Mouse (Mus musculus) liver, embryonic 16.5 days (tissue): ENCODE results near the gene Tiam2. TPM values are rescaled to one million over a fixed set of nuclear protein-coding genes. Genes with fewer than 3 reads are reported as not detected.
A peak's percentile ranks its signal among the peaks of the same experiment; 100 is the strongest.

Experiments used
- ATAC-seq: fragments of 200-750 bp; cut with Nextera tagmentation; 2 replicates; pipeline ENCODE4 v1.8.0; 2017; ENCODE audit warnings: low read depth, mild to moderate bottlenecking, moderate number of reproducible peaks, moderate library complexity
- H3K27ac ChIP-seq: fragments of 300-500 bp; sonication (generic); 2 replicates; pipeline ENCODE4 v1.5.1; 2014; ENCODE audit warnings: mild to moderate bottlenecking, low read length
- H3K27me3 ChIP-seq: fragments of 300-500 bp; sonication (generic); 2 replicates; pipeline ENCODE4 v1.6.1; 2014; ENCODE audit warnings: low read depth, low read length, mixed read lengths; ENCODE audit not compliant: control insufficient read depth, insufficient read depth
- H3K36me3 ChIP-seq: fragments of 300-500 bp; sonication (generic); 2 replicates; pipeline ENCODE4 v1.6.1; 2014; ENCODE audit warnings: mild to moderate bottlenecking; ENCODE audit not compliant: control insufficient read depth, insufficient read depth
- H3K4me1 ChIP-seq: fragments of 300-500 bp; sonication (generic); 2 replicates; pipeline ENCODE4 v1.6.1; 2014; ENCODE audit warnings: low read depth, low read length, mixed read lengths; ENCODE audit not compliant: control insufficient read depth
- H3K4me2 ChIP-seq: fragments of 300-500 bp; sonication (generic); 2 replicates; pipeline ENCODE4 v1.6.1; 2014; ENCODE audit warnings: low read depth, low read length, mixed read lengths
- H3K4me3 ChIP-seq: fragments of 300-500 bp; sonication (generic); 2 replicates; pipeline ENCODE4 v1.5.1; 2014; ENCODE audit warnings: low read depth, mild to moderate bottlenecking, low read length
- H3K9ac ChIP-seq: fragments of 300-500 bp; sonication (generic); 2 replicates; pipeline ENCODE4 v1.6.1; 2014; ENCODE audit warnings: low read depth, low read length
- H3K9me3 ChIP-seq: fragments of 300-500 bp; sonication (generic); replicated peaks from 2 replicates; pipeline ENCODE4 v1.6.1; 2016; ENCODE audit warnings: low read length; ENCODE audit not compliant: control insufficient read depth
- WGBS: fragments of 180-500 bp; shearing (Covaris S2); extraction: QIAGEN DNeasy Blood & Tissue Kit; methylation state at CpG from one replicate; pipeline ENCODE4 v1.1.7; 2014; ENCODE audit not compliant: insufficient replicate concordance; 5-methylcytosine and 5-hydroxymethylcytosine counted together
- polyA plus RNA-seq: library from polyadenylated mRNA; unstranded; fragments of >200 nt; fragmentation: Nextera tagmentation; extraction: Ambion mirVana; gene quantifications from 2 replicates; pipeline ENCODE4 v1.2.1, GENCODE M21; 2015

Tiam2 gene
- polyA plus RNA-seq, 1 experiment from 2014 or later, result 0.86 TPM

- H3K4me3 ChIP-seq, result no peak overlapping the region
- H3K4me2 ChIP-seq, result no peak overlapping the region
- H3K9me3 ChIP-seq, result no peaks in the 10 kb centered on the region
- H3K27me3 ChIP-seq, result no peaks in the 10 kb centered on the region
- no peak overlapping the region for H3K9ac ChIP-seq
- H3K4me1 ChIP-seq, result peaks cover 3% of the 10 kb centered on the region
- H3K27ac ChIP-seq, result 0 out of 2 replicates have a peak overlapping the region, but pooled peaks have one; percentile 41
- 41% methylated on average over 6 of the region's 6 CpGs for WGBS
- ATAC-seq, result peak; percentile 80
- H3K36me3 ChIP-seq, result no peaks in the 10 kb centered on the region
Observed at GRCm38 (mm10) chr17:3527841-3528471, 201.6 kb downstream of the Tiam2 start.

DNA sequence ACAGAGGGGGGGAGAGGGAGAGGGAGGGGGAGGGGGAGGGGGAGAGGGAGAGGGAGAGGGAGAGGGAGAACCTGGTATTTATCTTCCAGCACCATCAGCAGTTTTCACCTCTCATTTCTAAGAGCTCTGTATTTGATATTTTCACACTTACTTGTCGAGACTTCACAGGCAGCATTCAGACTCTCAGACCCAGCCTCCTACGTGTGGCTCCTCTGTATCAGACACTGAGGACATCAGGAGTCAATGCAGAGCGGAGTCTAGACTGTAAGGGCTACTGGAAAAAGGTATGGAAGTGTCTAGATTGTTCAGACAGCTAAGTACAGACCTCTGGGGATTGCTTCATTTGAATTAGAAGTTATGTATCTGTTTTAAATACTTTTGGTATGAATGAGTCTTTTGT, 203.2 kb downstream of the Tiam2 start:
- H3K4me2 ChIP-seq, result no peak overlapping the region
- H3K9me3 ChIP-seq, result no peaks in the 10 kb centered on the region
- no peak overlapping the region for H3K4me3 ChIP-seq
- 31% methylated on average over 3 of the region's 3 CpGs for WGBS
- no peak overlapping the region for H3K9ac ChIP-seq
- no peaks in the 10 kb centered on the region for H3K36me3 ChIP-seq
- ATAC-seq, result peak; percentile 47; the same call in 1 of the 2 replicates
- no peak overlapping the region for H3K27ac ChIP-seq
- H3K27me3 ChIP-seq, result no peaks in the 10 kb centered on the region
- peaks cover 3% of the 10 kb centered on the region for H3K4me1 ChIP-seq

DNA sequence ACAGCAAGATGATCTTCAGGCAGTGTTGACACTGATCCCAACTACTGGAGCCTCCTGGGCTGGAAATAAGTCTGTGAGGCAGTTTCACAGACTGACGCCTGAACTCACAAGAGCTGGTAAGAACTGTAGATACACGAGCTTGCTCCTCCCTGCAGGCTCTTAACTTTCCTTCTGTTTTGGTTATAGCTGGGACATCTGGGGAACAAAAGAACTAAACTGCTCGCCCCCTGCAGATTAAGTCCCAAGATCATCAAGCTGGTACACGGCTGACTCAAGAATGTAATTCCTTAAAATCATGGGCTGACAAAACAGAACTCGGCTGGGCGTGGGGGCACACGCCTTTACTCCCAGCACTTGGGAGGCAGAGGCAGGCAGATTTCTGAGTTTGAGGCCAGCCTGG, 204.2 kb downstream of the Tiam2 start:
- Histone ChIP-seq H3K9me3 (no peaks in the 10 kb centered on the region), H3K4me1 (peaks cover 3% of the 10 kb centered on the region), H3K36me3 (0 out of 2 replicates have a peak, but pooled peaks cover 3% of the 10 kb centered on the region), H3K4me2 (no peak overlapping the region), H3K9ac (no peak overlapping the region), H3K27me3 (no peaks in the 10 kb centered on the region), H3K4me3 (no peak overlapping the region), H3K27ac (no peak overlapping the region)
- WGBS, result 68% methylated on average over 7 of the region's 7 CpGs
- no peak for ATAC-seq

GRCm38 (mm10) chr17:3531641-3532040, 205.3 kb downstream of the Tiam2 start:
- H3K4me1 ChIP-seq, result peaks cover 3% of the 10 kb centered on the region

DNA sequence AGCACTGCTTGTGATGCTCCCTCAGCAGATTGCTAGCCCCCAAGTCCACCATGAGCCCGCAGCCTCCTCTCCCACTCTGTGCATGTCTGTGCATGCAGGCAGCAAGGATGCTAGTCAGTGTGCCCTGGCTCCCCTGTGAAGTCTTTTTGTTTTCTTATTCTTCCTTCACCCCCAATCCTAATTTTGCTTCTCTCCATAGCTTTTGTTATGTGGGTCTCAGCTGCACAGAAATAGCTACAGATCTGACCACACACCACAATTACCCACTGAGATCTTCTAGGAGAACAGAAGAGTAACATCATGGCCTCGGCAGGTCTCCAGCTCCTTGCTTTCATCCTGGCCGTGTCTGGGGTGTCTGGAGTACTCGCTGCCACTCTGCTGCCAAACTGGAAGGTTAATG, 205.9 kb downstream of the Tiam2 start, which contains the start of gene Cldn20:
Gene Cldn20 (plus strand): TSS at position 301 of the 400 bp plus-strand sequence.
- WGBS, result 80% methylated on average over 4 of the region's 4 CpGs
- Histone ChIP-seq H3K36me3 (0 out of 2 replicates have a peak, but pooled peaks cover 4% of the 10 kb centered on the region), H3K4me3 (no peak within 1 kb of the TSS), H3K27ac (no peak within 1 kb of the TSS), H3K4me2 (no peak within 1 kb of the TSS), H3K27me3 (no peaks in the 10 kb centered on the region), H3K4me1 (peaks cover 3% of the 10 kb centered on the region), H3K9ac (no peak within 1 kb of the TSS), H3K9me3 (no peaks in the 10 kb centered on the region)
- no peak for ATAC-seq

More at GRCm38 (mm10) chr17:3531641-3532040, 205.3 kb downstream of the Tiam2 start:
- 51% methylated on average over 1 of the region's 1 CpGs for WGBS
- H3K27ac ChIP-seq, result no peak overlapping the region
- H3K36me3 ChIP-seq, result 0 out of 2 replicates have a peak, but pooled peaks cover 4% of the 10 kb centered on the region
- no peak overlapping the region for H3K9ac ChIP-seq
- no peak overlapping the region for H3K4me3 ChIP-seq
- no peaks in the 10 kb centered on the region for H3K27me3 ChIP-seq
- no peak for ATAC-seq
- no peaks in the 10 kb centered on the region for H3K9me3 ChIP-seq
- no peak overlapping the region for H3K4me2 ChIP-seq

- WGBS, result 42% methylated on average over 1 of the region's 1 CpGs
- Histone ChIP-seq H3K9me3 (no peaks in the 10 kb centered on the region), H3K9ac (no peak overlapping the region), H3K4me2 (no peak overlapping the region), H3K27me3 (no peaks in the 10 kb centered on the region), H3K36me3 (0 out of 2 replicates have a peak, but pooled peaks cover 4% of the 10 kb centered on the region), H3K4me1 (no peaks in the 10 kb centered on the region; the same call in 1 of the 2 replicates), H3K4me3 (no peak overlapping the region), H3K27ac (no peak overlapping the region)
- ATAC-seq, result no peak
Observed at GRCm38 (mm10) chr17:3533425-3533824, 207.1 kb downstream of the Tiam2 start.

GRCm38 (mm10) chr17:3540304-3540703, 213.9 kb downstream of the Tiam2 start:
- H3K4me2 ChIP-seq, result no peak overlapping the region
- H3K27me3 ChIP-seq, result no peaks in the 10 kb centered on the region
- no peaks in the 10 kb centered on the region for H3K9me3 ChIP-seq
- H3K36me3 ChIP-seq, result peaks cover 7% of the 10 kb centered on the region; the same call in 1 of the 2 replicates
- no peaks in the 10 kb centered on the region for H3K4me1 ChIP-seq
- 58% methylated on average over 2 of the region's 2 CpGs for WGBS
- ATAC-seq, result no peak
- H3K9ac ChIP-seq, result no peak overlapping the region
- H3K27ac ChIP-seq, result no peak overlapping the region
- H3K4me3 ChIP-seq, result no peak overlapping the region

GRCm38 (mm10) chr17:3541033-3541432, 214.7 kb downstream of the Tiam2 start:
- Histone ChIP-seq H3K36me3 (peaks cover 3% of the 10 kb centered on the region; the same call in 1 of the 2 replicates), H3K4me3 (no peak overlapping the region), H3K9ac (no peak overlapping the region), H3K27ac (no peak overlapping the region), H3K4me2 (no peak overlapping the region), H3K4me1 (no peaks in the 10 kb centered on the region), H3K9me3 (no peaks in the 10 kb centered on the region), H3K27me3 (no peaks in the 10 kb centered on the region)
- no peak for ATAC-seq
- 75% methylated on average over 5 of the region's 5 CpGs for WGBS

DNA sequence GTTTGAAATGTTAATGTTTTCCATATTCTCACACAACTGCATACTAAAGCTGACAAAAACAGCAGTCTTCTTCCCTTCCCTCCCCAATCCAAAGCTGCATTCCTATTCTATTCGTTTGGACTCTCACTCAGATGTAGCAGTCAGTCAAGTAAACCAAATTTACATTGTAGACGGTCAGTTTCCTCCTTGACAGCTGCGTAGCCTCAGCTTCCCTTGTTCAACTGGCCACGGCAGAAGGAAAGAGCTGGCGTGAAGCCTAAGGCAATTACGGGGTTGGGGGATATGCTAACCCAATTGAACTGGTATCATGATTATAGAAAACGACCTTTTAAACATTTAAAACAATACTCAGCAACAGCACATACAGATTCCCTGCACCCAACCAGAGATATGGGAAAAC, 221.4 kb downstream of the Tiam2 start:
- Histone ChIP-seq H3K36me3 (peaks cover under 1% of the 10 kb centered on the region; the same call in 1 of the 2 replicates), H3K4me2 (no peak overlapping the region), H3K27me3 (no peaks in the 10 kb centered on the region), H3K4me1 (no peaks in the 10 kb centered on the region), H3K4me3 (no peak overlapping the region), H3K27ac (no peak overlapping the region), H3K9me3 (no peaks in the 10 kb centered on the region), H3K9ac (no peak overlapping the region)
- no peak for ATAC-seq
- 66% methylated on average over 7 of the region's 7 CpGs for WGBS
